Mouse (Mus musculus) thymus, postnatal 25 days (tissue): ENCODE measurements around the gene Gm45717.
"Not testable (repeated sequence)": the region's sequence is repeated elsewhere in the genome, so short reads cannot be mapped to it uniquely, and the experiment has no call there.

Experiments used
- DNase-seq: peaks from one replicate; pipeline ENCODE4 v3.0.0; 2022

Gm45717 gene

GRCm38 (mm10) chr7:140955758-140956555 lies at the start of gene Gm45717, which contains the start of gene Ifitm2:
TSS of gene Gm45717 (minus strand) at chr7:140955937.
TSS of gene Ifitm2 (minus strand) at chr7:140955987.
- DNase-seq: no peak

- DNase-seq: no peak
Measured at GRCm38 (mm10) chr7:141003248-141004010, 47.7 kb upstream of the Gm45717 start.

- no peak for DNase-seq
Measured at GRCm38 (mm10) chr7:141000881-141001708, 45.4 kb upstream of the Gm45717 start.

GRCm38 (mm10) chr7:140998853-140999700 lies 43.3 kb upstream of the Gm45717 start:
- no peak for DNase-seq

GRCm38 (mm10) chr7:140997817-140998216 lies 42.1 kb upstream of the Gm45717 start:
- no peak for DNase-seq

- no peak for DNase-seq
Measured at GRCm38 (mm10) chr7:140991117-140991689, 35.5 kb upstream of the Gm45717 start.

- DNase-seq: no peak
Measured at GRCm38 (mm10) chr7:140990622-140991021, 34.9 kb upstream of the Gm45717 start.

- no peak for DNase-seq
Measured at GRCm38 (mm10) chr7:140990185-140990584, 34.4 kb upstream of the Gm45717 start.

- no peak for DNase-seq
Measured at GRCm38 (mm10) chr7:140989022-140989421, 33.3 kb upstream of the Gm45717 start.

GRCm38 (mm10) chr7:140987182-140988138 lies 31.7 kb upstream of the Gm45717 start:
- DNase-seq: no peak

- DNase-seq: no peak
Measured at GRCm38 (mm10) chr7:140982971-140983370, 27.2 kb upstream of the Gm45717 start.

GRCm38 (mm10) chr7:140981704-140982103 lies 26.0 kb upstream of the Gm45717 start:
- DNase-seq: no peak

GRCm38 (mm10) chr7:140976720-140977119 lies 21.0 kb upstream of the Gm45717 start:
- not testable (repeated sequence) for DNase-seq

GRCm38 (mm10) chr7:140975465-140975864 lies 19.7 kb upstream of the Gm45717 start:
- DNase-seq: no peak

GRCm38 (mm10) chr7:140974940-140975339 lies 19.2 kb upstream of the Gm45717 start:
- no peak for DNase-seq

GRCm38 (mm10) chr7:140973396-140974165 lies 17.8 kb upstream of the Gm45717 start:
- no peak for DNase-seq

GRCm38 (mm10) chr7:140971479-140972171 lies 15.9 kb upstream of the Gm45717 start:
- no peak for DNase-seq

GRCm38 (mm10) chr7:140970931-140971330 lies 15.2 kb upstream of the Gm45717 start:
- no peak for DNase-seq

- not testable (repeated sequence) for DNase-seq
Measured at GRCm38 (mm10) chr7:140968710-140969109, 13.0 kb upstream of the Gm45717 start.
